Mouse (Mus musculus) hematopoietic multipotent progenitor cell, adult 10-12 weeks (in vitro differentiated cells): ENCODE results near the gene Arhgap36. TPM values are rescaled to one million over a fixed set of nuclear protein-coding genes. Genes with fewer than 3 reads are reported as not detected.

Source experiments
- polyA plus RNA-seq: library from polyadenylated mRNA; stranded (reverse); fragments of >175 nt; gene quantifications from 2 replicates; pipeline ENCODE4 v1.2.3, GENCODE M21; 2012; ENCODE audit warnings: low replicate concordance

Arhgap36 gene
- not detected in 2 replicates for polyA plus RNA-seq

GRCm38 (mm10) chrX:49463442-49463970 is at the start of gene Arhgap36:
TSS of gene Arhgap36 (plus strand) at chrX:49463945.

Other genes starting within 250 kb of the Arhgap36 start
- gene Enox2, start 175.7 kb upstream of the Arhgap36 start, polyA plus RNA-seq: 2.4 and 3.9 TPM in 2 replicates
- 0.08 TPM in 1 of 2 replicates, not detected in the other for gene Olfr1320, start 208.4 kb downstream of the Arhgap36 start, polyA plus RNA-seq